Mouse (Mus musculus) E14TG2a.4 (cell line): ENCODE measurements around the gene Thsd7a.

Experiments used
- H3K27me3 ChIP-seq: 2 replicates; pipeline ENCODE4 v1.6.1; 2014; ENCODE audit warnings: low read length, control low read depth; ENCODE audit not compliant: insufficient read depth
- H3K36me3 ChIP-seq: 2 replicates; pipeline ENCODE4 v1.6.1; 2014; ENCODE audit warnings: low read length, control low read depth; ENCODE audit not compliant: insufficient read depth
- H3K4me1 ChIP-seq: replicated peaks from 2 replicates; pipeline ENCODE4 v1.6.1; 2014; ENCODE audit warnings: low read depth, low read length, control low read depth
- H3K4me3 ChIP-seq: replicated peaks from 2 replicates; pipeline ENCODE4 v1.5.1; 2014; ENCODE audit warnings: mild to moderate bottlenecking, low read length
- H3K9me3 ChIP-seq: 2 replicates; pipeline ENCODE4 v1.6.1; 2014; ENCODE audit warnings: low read length, control low read depth
- CTCF ChIP-seq: conservative IDR thresholded peaks from 2 replicates; pipeline ENCODE4 v1.5.1; 2014; ENCODE audit warnings: low read length
- NANOG ChIP-seq: IDR thresholded peaks from 2 replicates; pipeline ENCODE4 v1.6.1; 2014; ENCODE audit warnings: borderline replicate concordance, low read length, mixed read lengths
- POU5F1 ChIP-seq: IDR thresholded peaks from 2 replicates; pipeline ENCODE4 v1.6.1; 2014; ENCODE audit warnings: low read length, borderline replicate concordance

Thsd7a gene

DNA sequence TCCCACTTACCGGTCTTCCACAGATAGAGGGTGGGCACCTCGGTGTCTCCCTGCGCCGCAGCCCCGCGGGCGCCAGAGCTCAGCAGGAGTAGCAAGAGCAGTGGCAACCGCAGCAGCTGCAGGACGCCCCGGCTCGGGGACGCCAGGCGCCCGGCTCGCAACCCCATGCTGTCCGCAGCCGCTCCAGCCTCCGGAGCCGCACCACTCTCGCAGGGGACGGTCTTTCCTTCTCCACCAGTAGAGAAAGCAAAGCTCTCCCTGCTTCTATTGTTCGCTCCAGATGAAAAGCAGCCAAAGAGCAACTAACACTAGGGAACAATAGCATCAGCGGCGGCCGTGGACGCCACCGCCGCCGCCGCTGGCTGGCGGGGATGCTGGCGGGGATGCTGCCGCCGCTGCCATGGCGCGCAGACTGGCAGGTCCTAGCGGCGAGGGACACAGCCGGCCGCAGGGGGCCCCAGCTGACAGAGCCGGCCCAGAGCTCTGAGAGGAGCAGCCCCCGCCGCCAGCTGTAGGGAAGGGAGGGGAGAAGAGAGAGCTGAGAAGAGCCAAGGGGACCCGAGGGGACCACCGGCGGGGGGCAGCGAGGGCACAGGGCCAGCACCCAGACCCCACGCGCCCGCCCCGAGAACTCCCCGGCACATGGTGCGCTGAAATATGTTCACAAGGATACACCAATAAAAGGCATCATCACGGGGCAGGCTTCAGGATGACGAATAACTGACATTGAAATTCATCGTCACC is at the start of gene Thsd7a:
Gene Thsd7a (minus strand): TSS at position 624 of the 744 bp plus-strand sequence.
- TF ChIP-seq POU5F1 (no peak), CTCF (no peak), NANOG (no peak)
- Histone ChIP-seq H3K4me3 (peak within 1 kb of the TSS; percentile 83), H3K4me1 (peaks cover 2% of the 10 kb centered on the region; the same call in 1 of the 2 replicates), H3K27me3 (peaks cover 31% of the 10 kb centered on the region), H3K9me3 (no peaks in the 10 kb centered on the region), H3K36me3 (no peaks in the 10 kb centered on the region)

DNA sequence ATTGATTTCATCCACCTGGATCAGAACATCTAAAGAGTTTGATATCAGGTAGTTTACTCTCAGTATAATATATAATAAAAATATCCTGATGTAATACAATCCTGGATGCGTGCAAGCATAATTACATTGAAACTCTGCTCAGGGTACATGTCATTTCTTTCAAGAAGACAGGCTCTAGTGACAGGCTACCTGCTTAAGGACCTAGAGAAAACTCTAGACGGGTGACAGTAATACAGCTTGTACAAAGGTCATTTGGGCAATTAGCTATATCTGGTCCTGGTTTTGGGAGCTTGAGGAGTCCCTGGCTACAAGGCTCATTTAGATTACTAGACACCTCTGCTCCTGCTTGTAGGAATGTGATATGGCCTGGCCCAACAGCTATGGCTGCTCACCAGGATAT is 37.9 kb upstream of the Thsd7a start:
- no peaks in the 10 kb centered on the region for H3K27me3 ChIP-seq
- no peaks in the 10 kb centered on the region for H3K9me3 ChIP-seq
- TF ChIP-seq CTCF (no peak), POU5F1 (no peak)
- no peaks in the 10 kb centered on the region for H3K36me3 ChIP-seq
- H3K4me1 ChIP-seq: no peaks in the 10 kb centered on the region; the same call in 1 of the 2 replicates
- H3K4me3 ChIP-seq: no peak overlapping the region

DNA sequence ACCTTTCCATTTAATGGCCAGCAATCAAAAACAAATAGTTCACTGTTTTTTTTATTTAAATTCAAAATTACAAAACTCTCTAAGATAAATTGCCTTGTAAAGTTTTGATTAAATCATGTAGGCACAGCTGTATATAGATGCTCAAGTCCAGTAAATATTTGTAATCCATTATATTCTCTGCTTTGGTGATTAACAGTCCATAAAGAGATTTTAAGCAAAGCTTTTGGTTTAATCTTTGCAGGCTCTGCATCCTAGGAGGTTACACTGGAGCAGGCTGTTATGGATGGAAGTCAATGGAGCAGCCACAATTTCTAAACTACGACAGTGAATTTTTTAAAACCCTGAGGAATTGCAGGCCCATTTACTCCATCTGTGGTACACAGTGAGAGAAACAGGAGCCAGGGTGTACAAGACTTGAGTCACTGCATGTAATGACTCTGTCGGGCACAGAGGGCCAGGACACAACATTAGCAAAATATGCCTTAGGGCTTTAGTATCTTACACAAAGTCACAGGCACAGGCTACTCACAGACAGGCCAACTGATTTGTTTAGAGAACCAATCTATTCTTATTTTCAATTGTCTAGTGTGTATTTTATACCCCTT is 37.3 kb upstream of the Thsd7a start:
- no peaks in the 10 kb centered on the region for H3K9me3 ChIP-seq
- H3K36me3 ChIP-seq: no peaks in the 10 kb centered on the region
- no peak overlapping the region for H3K4me3 ChIP-seq
- TF ChIP-seq POU5F1: no peak
- TF ChIP-seq NANOG: no peak
- TF ChIP-seq CTCF: no peak
- H3K27me3 ChIP-seq: no peaks in the 10 kb centered on the region
- no peaks in the 10 kb centered on the region; the same call in 1 of the 2 replicates for H3K4me1 ChIP-seq

GRCm38 (mm10) chr6:12784918-12785618 is 35.9 kb upstream of the Thsd7a start:
- Histone ChIP-seq H3K36me3 (no peaks in the 10 kb centered on the region), H3K4me3 (no peak overlapping the region), H3K4me1 (no peaks in the 10 kb centered on the region; the same call in 1 of the 2 replicates), H3K27me3 (no peaks in the 10 kb centered on the region), H3K9me3 (no peaks in the 10 kb centered on the region)
- no peak for TF ChIP-seq POU5F1
- TF ChIP-seq NANOG: no peak
- TF ChIP-seq CTCF: no peak

DNA sequence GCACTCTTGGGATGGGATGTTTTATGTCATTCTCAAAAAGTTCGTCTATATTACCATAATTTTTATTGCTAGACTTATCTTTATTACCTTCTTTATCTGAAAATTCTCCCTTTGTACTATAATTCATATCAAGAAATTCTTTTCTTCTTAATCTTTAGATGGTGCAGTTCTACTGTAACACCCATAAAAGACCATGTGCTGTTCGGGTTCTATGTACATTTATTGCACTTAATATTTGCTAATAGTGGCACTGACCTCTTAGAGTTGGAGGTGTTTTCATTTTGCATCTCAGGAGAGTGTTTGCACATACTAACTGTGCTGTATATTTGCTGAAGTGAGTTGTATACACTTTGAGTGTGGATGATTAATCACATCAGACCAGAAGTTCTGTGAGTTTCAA is 23.6 kb upstream of the Thsd7a start:
- Histone ChIP-seq H3K36me3 (no peaks in the 10 kb centered on the region), H3K4me1 (no peaks in the 10 kb centered on the region), H3K9me3 (peaks cover 27% of the 10 kb centered on the region), H3K27me3 (no peaks in the 10 kb centered on the region), H3K4me3 (no peak overlapping the region)
- no peak for TF ChIP-seq NANOG
- TF ChIP-seq POU5F1: no peak

DNA sequence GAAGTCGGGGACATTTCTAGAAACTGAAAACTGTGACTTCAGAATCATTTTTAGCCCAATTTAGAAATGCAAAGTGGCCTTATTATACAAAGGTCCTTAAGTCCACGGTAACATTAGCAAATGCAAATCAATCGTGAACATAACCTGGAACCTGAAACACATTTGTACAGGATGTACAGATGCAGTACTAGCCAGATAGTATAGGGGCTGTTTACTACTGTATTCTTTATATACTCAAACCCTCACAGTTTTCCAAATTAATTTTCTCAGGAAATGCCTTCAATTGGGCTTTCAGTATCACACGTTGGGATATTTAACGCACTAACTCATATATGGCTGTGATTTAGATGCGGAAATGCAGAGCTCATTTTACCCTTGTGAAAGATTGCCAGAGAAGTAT is 16.0 kb upstream of the Thsd7a start:
- no peak overlapping the region for H3K4me3 ChIP-seq

DNA sequence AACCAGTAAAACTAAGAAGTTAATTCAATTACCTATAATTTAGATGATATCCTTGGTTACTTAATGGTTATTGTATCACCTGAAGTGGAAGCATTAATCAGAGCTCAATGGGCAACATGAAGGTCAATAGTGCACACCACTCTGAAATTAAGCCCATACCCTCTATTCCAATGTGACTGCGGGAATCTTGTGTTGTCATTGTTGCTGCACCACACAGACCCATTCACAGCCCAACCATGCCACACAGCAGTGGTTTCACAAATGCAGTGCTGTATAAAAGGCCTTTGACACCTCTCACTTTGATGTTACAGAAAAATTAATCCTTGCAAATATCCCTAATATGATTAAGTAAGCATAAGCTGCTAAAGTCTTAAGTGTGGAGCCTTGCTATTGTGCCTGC is 15.4 kb upstream of the Thsd7a start:
- Histone ChIP-seq H3K9me3 (0 out of 2 replicates have a peak, but pooled peaks cover 3% of the 10 kb centered on the region), H3K4me3 (no peak overlapping the region), H3K4me1 (no peaks in the 10 kb centered on the region), H3K27me3 (no peaks in the 10 kb centered on the region), H3K36me3 (no peaks in the 10 kb centered on the region)
- TF ChIP-seq POU5F1: no peak
- no peak for TF ChIP-seq NANOG
- TF ChIP-seq CTCF: no peak

More for the DNA sequence above, 16.0 kb upstream of the Thsd7a start:
- no peaks in the 10 kb centered on the region for H3K27me3 ChIP-seq
- H3K9me3 ChIP-seq: 0 out of 2 replicates have a peak, but pooled peaks cover 3% of the 10 kb centered on the region
- H3K36me3 ChIP-seq: no peaks in the 10 kb centered on the region
- no peaks in the 10 kb centered on the region for H3K4me1 ChIP-seq
- no peak for TF ChIP-seq CTCF
- no peak for TF ChIP-seq NANOG
- TF ChIP-seq POU5F1: no peak

DNA sequence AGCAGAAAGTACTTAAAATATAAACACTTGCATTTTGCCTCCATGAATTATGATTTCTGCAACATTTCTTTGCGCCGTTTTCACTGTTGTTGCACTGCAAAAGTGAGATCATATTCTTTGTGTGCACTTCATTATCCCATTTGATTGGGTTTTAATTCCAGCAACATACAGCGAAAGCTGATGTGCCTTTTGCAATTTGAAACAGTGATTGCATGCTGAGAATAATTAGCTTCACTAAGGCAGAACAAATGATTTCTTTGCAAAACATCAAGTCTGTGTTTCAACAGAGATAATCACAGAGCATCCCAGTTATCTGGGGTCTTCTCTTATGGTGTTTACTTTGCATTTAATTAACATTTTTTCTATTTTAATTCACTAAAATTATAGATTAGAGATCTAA is 14.6 kb upstream of the Thsd7a start:
- H3K9me3 ChIP-seq: 0 out of 2 replicates have a peak, but pooled peaks cover 3% of the 10 kb centered on the region
- H3K36me3 ChIP-seq: no peaks in the 10 kb centered on the region
- TF ChIP-seq CTCF (no peak), NANOG (no peak), POU5F1 (no peak)
- no peak overlapping the region for H3K4me3 ChIP-seq
- H3K4me1 ChIP-seq: no peaks in the 10 kb centered on the region
- H3K27me3 ChIP-seq: no peaks in the 10 kb centered on the region
